Mouse (Mus musculus): Measurements from ENCODE around the gene Clasp2. TPM values are rescaled to one million over a fixed set of nuclear protein-coding genes. Genes with fewer than 3 reads are reported as not detected.
"Not testable (repeated sequence)": the region's sequence is repeated elsewhere in the genome, so short reads cannot be mapped to it uniquely, and the experiment has no call there.

The Clasp2 gene
- 26.9 TPM for polyA plus RNA-seq (2021)

DNA sequence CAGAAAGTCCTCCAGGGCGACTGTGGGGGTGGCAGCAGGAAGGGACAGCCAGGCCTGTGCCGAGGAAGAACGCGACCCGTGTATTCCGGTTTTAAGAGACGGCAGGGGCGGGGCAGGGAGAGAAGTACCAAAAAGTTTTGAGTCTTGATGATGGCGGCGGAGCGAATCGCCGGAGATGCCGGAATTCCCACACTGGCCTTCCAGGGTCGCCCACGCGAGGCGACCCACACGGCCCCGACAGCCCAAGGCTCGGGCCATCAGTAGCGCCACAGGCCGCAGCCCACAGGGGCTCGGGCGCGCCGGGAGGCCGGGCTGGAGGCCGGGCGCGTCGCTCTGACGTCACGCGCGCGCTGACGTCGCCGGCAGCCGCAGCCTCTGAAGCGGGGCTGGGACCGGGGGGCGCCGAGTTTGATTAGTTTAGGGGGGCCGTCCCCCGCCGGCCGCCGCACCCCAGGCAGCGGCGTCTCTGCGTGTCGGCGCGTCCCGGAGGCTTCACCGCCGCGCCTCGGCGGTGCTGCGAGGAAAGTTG lies at the start of gene Clasp2:
Gene Clasp2 (plus strand): TSS at position 366 of the 529 bp plus-strand sequence.
- ChIA-PET CTCF (no interaction called here), POLR2A (no interaction called here)
- in situ Hi-C loops (cut with MboI; ENCODE audit: low pct_unique_long_range_greater_than_20kb), result loop anchor here (5.0 to 10.0 kb wide), 2 partner anchors 166 to 374 kb away; no protein-coding TSS in a partner anchor
- DNase-seq (ENCODE audit: low read depth, low spot score) (no peak), ATAC-seq (peak; percentile 81)
- TF ChIP-seq CTCF (IDR thresholded peaks at IDR 0.05), result no peak
- H3K27me3 ChIP-seq, result no peaks in the 10 kb centered on the region

DNA sequence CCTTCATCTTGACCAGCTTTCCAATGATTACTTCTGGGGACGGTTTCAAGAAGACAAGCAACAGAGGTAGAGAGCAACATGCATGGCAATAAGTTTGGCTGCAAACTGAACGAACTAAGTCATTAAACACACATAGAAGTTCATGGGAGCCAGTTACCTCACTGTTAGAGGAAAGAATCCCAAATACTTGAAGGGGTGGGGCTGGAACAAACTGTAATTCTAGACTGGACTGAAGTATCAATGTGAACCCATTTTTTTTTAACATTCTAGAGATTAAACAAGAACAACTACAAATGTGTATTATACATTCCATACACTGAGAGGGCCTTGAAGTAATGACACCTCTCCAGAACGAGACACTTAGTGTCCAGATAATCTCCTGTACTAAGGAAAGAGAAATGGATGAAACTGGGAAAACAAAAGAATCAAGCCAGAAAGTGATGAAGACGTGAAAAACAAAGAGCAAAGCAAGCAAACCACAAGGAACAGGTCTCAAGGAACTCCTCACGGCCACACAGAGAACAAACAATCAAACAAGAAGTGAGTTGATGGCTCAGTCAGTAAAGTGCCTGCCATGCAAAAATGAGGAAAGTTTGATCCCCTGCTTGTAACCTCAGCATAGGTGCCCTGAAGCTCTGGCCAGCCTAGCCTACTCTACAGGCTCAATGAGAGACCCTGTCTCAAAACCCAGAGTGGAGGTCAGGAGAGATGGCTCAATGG lies 39.7 kb upstream of the Clasp2 start:
- CTCF ChIA-PET, result interaction anchor here (1.1 kb wide), 1 partner anchor 11 kb away, joined by 5 read pairs; no protein-coding TSS in a partner anchor
- no peaks in the 10 kb centered on the region for H3K27me3 ChIP-seq
- POLR2A ChIA-PET, result no interaction called here
- no peak for ATAC-seq
- TF ChIP-seq CTCF (IDR thresholded peaks at IDR 0.05), result no peak
- in situ Hi-C loops (cut with MboI; ENCODE audit: low pct_unique_long_range_greater_than_20kb), result no loop called here
- no peak for DNase-seq (ENCODE audit: low read depth, low spot score)

GRCm38 (mm10) chr9:113706108-113706507 lies 35.2 kb upstream of the Clasp2 start:
- H3K27me3 ChIP-seq, result no peaks in the 10 kb centered on the region
- ChIA-PET POLR2A (no interaction called here), CTCF (no interaction called here)
- DNase-seq (ENCODE audit: low read depth, low spot score) (no peak), ATAC-seq (no peak)
- in situ Hi-C loops (cut with MboI; ENCODE audit: low pct_unique_long_range_greater_than_20kb), result no loop called here
- no peak for TF ChIP-seq CTCF (IDR thresholded peaks at IDR 0.05)

DNA sequence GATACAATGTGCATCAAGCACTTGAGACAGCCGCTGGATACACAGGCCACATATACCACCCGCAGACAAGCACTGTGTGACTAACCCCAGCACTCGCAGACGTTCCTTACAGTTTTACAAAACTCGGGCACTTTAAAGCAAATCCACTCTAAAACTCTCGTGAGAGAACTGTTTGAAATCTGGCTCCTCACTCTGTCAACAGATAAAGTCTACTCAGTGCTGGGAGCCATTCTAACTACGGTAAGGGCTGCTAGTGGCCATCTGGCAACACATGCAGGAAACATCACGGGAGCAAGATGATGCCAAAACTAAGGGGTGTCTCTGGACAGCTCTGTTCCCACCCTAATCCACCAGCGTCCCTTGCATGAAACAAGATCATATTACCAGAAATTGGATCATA lies 34.4 kb upstream of the Clasp2 start:
- in situ Hi-C loops (cut with MboI; ENCODE audit: low pct_unique_long_range_greater_than_20kb), result no loop called here

DNA sequence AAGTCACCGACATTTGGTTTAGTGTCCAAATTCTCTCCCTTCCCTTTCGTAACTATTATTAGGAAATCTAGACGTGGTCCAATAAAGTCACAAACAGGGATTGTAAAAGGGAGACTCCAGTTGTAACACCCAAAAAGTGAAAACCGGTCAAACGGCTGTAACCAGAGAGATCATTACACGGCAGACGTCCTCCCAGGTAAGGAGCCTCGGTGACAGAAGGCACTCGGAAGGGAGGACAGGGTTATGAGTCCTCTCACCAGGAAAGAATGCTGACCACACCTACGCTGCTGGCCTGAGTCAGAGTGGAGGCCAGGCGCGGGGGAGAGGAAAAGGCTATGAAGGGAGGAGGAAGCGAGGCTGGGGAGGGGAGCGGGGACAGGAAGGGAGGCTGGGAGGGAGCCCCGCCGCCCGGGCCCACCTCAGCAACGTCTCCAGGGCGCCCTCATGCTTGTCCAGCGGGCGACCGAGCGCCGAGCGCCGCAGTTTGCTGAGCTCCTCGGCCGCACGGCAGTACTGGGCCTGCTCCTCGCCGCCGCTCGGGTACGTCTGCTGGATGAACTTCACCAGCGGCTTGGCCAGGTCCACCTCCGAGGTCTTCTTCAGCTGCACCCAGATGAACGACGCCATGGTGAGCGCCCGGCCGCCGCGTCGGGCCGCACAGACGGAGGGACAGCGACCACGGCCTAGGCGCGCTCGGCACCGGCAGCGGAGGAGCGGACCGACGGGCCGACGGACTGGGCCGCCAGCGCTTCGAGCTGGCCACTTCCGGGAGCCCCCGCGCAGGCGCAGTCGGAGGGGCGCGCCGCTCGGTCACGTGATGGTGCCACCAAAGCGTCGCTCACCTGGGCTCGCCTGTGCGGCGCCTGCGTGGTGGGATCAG lies 33.6 kb upstream of the Clasp2 start, which contains the start of gene Pdcd6ip:
Gene Pdcd6ip (minus strand): TSS at position 779 of the 880 bp plus-strand sequence.
- DNase-seq (ENCODE audit: low read depth, low spot score), result no peak
- no peaks in the 10 kb centered on the region for H3K27me3 ChIP-seq
- in situ Hi-C loops (cut with MboI; ENCODE audit: low pct_unique_long_range_greater_than_20kb), result no loop called here
- peak; percentile 96 for ATAC-seq
- ChIA-PET CTCF (no interaction called here), POLR2A (no interaction called here)
- TF ChIP-seq CTCF (IDR thresholded peaks at IDR 0.05), result no peak

More for the DNA sequence above, 34.4 kb upstream of the Clasp2 start:
- no peak for ATAC-seq
- DNase-seq (ENCODE audit: low read depth, low spot score), result no peak
- CTCF ChIA-PET, result no interaction called here
- H3K27me3 ChIP-seq, result no peaks in the 10 kb centered on the region
- no peak for TF ChIP-seq CTCF (IDR thresholded peaks at IDR 0.05)
- POLR2A ChIA-PET, result no interaction called here

- no peak for ATAC-seq
- ChIA-PET CTCF (no interaction called here), POLR2A (no interaction called here)
- no peak for DNase-seq (ENCODE audit: low read depth, low spot score)
- no peak for TF ChIP-seq CTCF (IDR thresholded peaks at IDR 0.05)
- H3K27me3 ChIP-seq, result no peaks in the 10 kb centered on the region
- in situ Hi-C loops (cut with MboI; ENCODE audit: low pct_unique_long_range_greater_than_20kb), result no loop called here
Observed at GRCm38 (mm10) chr9:113708361-113709280, 32.7 kb upstream of the Clasp2 start.

DNA sequence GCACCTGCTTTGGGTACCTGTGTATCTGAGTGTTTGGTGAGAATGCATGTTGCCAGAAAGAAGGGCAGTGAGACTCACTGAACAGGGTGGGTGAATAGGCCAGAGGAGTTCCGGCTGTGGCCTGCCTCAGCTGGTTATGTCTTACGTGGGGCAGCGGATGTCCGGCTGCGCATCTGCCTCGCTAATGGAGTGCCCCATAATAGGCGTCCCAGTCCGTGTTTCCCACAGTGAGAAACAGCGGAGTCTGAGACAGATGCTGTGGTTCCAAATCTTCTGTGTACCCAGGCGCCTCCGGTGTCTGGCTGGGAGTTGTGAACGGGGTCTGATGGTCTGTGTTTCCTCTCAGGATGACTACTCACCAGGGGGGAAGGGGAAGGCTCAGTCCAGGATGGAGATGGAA lies 30.4 kb upstream of the Clasp2 start:
- ChIA-PET POLR2A (no interaction called here), CTCF (interaction anchor here (1.5 kb wide), 1 partner anchor 9 kb away, joined by 7 read pairs; no protein-coding TSS in a partner anchor)
- H3K27me3 ChIP-seq, result no peaks in the 10 kb centered on the region
- ATAC-seq (no peak), DNase-seq (ENCODE audit: low read depth, low spot score) (no peak)
- no peak for TF ChIP-seq CTCF (IDR thresholded peaks at IDR 0.05)
- in situ Hi-C loops (cut with MboI; ENCODE audit: low pct_unique_long_range_greater_than_20kb), result no loop called here

- in situ Hi-C loops (cut with MboI; ENCODE audit: low pct_unique_long_range_greater_than_20kb), result no loop called here
- DNase-seq (ENCODE audit: low read depth, low spot score) (no peak), ATAC-seq (peak; percentile 71)
- CTCF ChIA-PET, result interaction anchor here (1.4 to 2.2 kb wide), 2 partner anchors 9 to 13 kb away, joined by 3 to 7 read pairs; no protein-coding TSS in a partner anchor
- peak; percentile 73 for TF ChIP-seq CTCF (IDR thresholded peaks at IDR 0.05)
- H3K27me3 ChIP-seq, result no peaks in the 10 kb centered on the region
- POLR2A ChIA-PET, result interaction anchor here (0.7 kb wide), 1 partner anchor 869 kb away, joined by 4 read pairs; no protein-coding TSS in a partner anchor
Observed at GRCm38 (mm10) chr9:113719063-113719462, 22.2 kb upstream of the Clasp2 start.

- ATAC-seq (no peak), DNase-seq (ENCODE audit: low read depth, low spot score) (no peak)
- ChIA-PET CTCF (no interaction called here), POLR2A (no interaction called here)
- TF ChIP-seq CTCF (IDR thresholded peaks at IDR 0.05), result no peak
- in situ Hi-C loops (cut with MboI; ENCODE audit: low pct_unique_long_range_greater_than_20kb), result no loop called here
- H3K27me3 ChIP-seq, result no peaks in the 10 kb centered on the region
Observed at GRCm38 (mm10) chr9:113724646-113725045, 16.6 kb upstream of the Clasp2 start.

DNA sequence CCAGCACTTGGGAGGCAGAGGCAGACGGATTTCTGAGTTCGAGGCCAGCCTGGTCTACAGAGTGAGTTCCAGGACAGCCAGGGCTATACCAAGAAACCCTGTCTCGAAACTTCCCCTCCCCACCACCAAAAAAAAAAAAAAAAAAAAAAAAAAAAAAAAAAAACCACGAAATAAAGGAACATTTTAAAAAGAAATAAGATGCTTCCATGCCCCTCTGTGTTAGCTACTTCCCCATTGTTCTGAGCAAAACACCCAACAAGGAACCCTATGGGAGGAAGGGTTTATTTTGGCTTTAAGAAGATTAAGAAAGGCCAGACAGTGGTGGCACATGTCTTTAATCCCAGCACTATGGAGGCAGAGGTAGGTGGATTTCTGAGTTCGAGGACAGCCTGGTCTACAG lies 15.7 kb upstream of the Clasp2 start:
- in situ Hi-C loops (cut with MboI; ENCODE audit: low pct_unique_long_range_greater_than_20kb); POLR2A ChIA-PET; ATAC-seq; H3K27me3 ChIP-seq; DNase-seq (ENCODE audit: low read depth, low spot score): not testable (repeated sequence)
- CTCF ChIA-PET, result interaction anchor here (1.6 kb wide), 1 partner anchor 11 kb away, joined by 4 read pairs; no protein-coding TSS in a partner anchor
